Mouse (Mus musculus) liver, adult 2 months (tissue): ENCODE measurements at regions not wholly inside any gene's neighbourhood (a gene's known extent, or its start where the extent isn't known, plus 50 kb on each side); places are given as distances from the start of the nearest gene placed in this dataset.

ENCODE experiments used
- DNase-seq: peaks from one replicate; pipeline ENCODE4 v3.0.0-alpha.2; 2011; ENCODE audit warnings: low read depth, low spot score; ENCODE audit errors: extremely low read depth
- H3K27ac ChIP-seq: fragments of 200-500 bp; replicated peaks from 2 replicates; pipeline ENCODE4 v1.5.1; 2012; ENCODE audit warnings: low read depth, mild to moderate bottlenecking, control low read depth, inconsistent platforms, low read length; ENCODE audit not compliant: insufficient read depth
- H3K27me3 ChIP-seq: fragments of 200-500 bp; 2 replicates; pipeline ENCODE4 v1.6.1; 2012; ENCODE audit warnings: mild to moderate bottlenecking, moderate library complexity, low read length, inconsistent platforms; ENCODE audit not compliant: control insufficient read depth, insufficient read depth
- H3K36me3 ChIP-seq: fragments of 200-500 bp; 2 replicates; pipeline ENCODE4 v1.6.1; 2012; ENCODE audit warnings: low read length, inconsistent platforms; ENCODE audit not compliant: control insufficient read depth, insufficient read depth
- H3K4me1 ChIP-seq: fragments of 200-500 bp; 2 replicates; pipeline ENCODE4 v1.6.1; 2011; ENCODE audit warnings: low read length; ENCODE audit not compliant: control insufficient read depth, insufficient read depth
- H3K4me3 ChIP-seq: fragments of 200-500 bp; 2 replicates; pipeline ENCODE4 v1.5.1; 2011; ENCODE audit warnings: low read depth, mild to moderate bottlenecking, control low read depth, low read length, moderate library complexity; ENCODE audit not compliant: insufficient read depth
- H3K79me2 ChIP-seq: fragments of 200-500 bp; 2 replicates; pipeline ENCODE4 v1.6.1; 2012; ENCODE audit warnings: inconsistent platforms, mild to moderate bottlenecking, low read length, moderate library complexity; ENCODE audit not compliant: control insufficient read depth, insufficient read depth
- H3K9ac ChIP-seq: fragments of 200-500 bp; 2 replicates; pipeline ENCODE4 v1.6.1; 2012; ENCODE audit warnings: low read depth, mild to moderate bottlenecking, control low read depth, inconsistent platforms, low read length
- CTCF ChIP-seq: fragments of 200-500 bp; IDR thresholded peaks from 2 replicates; pipeline ENCODE4 v1.5.1; 2011; ENCODE audit warnings: low read depth, low read length, control low read depth
- POLR2A ChIP-seq: fragments of 200-500 bp; IDR thresholded peaks from 2 replicates; pipeline ENCODE4 v1.6.1; 2011; ENCODE audit warnings: low read length, control low read depth; ENCODE audit not compliant: insufficient read depth; ENCODE audit errors: extremely low read depth
- WGBS: fragments of 180-500 bp; shearing (Covaris S2); methylation state at CpG from one replicate; pipeline ENCODE4 v1.1.7; 2018; 5-methylcytosine and 5-hydroxymethylcytosine counted together

DNA sequence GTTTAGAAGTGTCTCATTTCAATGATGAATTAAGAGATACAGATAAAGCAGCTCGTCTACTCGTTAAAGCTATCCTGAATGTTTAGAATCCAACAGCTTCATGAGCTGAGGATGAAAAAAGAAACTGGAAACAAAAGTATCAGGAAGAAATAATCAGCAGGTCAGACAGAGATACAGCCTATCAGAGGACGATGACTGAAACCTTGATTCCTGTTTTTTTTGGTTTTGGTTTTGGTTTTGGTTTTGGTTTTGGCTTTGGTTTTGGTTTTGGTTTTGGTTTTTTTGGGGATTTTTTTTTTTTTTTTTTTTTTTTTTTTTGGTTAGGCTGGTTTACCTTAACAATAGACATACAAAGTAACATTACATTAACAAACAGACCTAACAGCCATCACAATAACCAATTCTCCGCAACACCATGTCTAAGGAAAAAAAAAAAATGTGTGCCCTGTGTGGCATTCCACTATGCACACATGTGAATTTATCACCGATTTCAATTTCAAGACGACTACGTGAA lies 66.9 kb upstream of the Pdha2 start:
- no peak for DNase-seq
- H3K9ac ChIP-seq = no peak overlapping the region
- no peak overlapping the region for H3K27ac ChIP-seq
- WGBS = 89% methylated on average over 7 of the region's 7 CpGs
- no peaks in the 10 kb centered on the region for H3K36me3 ChIP-seq
- H3K27me3 ChIP-seq = no peaks in the 10 kb centered on the region
- no peaks in the 10 kb centered on the region for H3K79me2 ChIP-seq
- no peaks in the 10 kb centered on the region for H3K4me1 ChIP-seq
- TF ChIP-seq POLR2A = no peak
- no peak for TF ChIP-seq CTCF
- no peak overlapping the region for H3K4me3 ChIP-seq

- Histone ChIP-seq H3K9ac (no peak overlapping the region), H3K27ac (no peak overlapping the region), H3K4me3 (no peak overlapping the region), H3K36me3 (no peaks in the 10 kb centered on the region), H3K4me1 (no peaks in the 10 kb centered on the region), H3K79me2 (no peaks in the 10 kb centered on the region), H3K27me3 (no peaks in the 10 kb centered on the region)
- 70% methylated on average over 2 of the region's 2 CpGs for WGBS
- no peak for DNase-seq
- TF ChIP-seq POLR2A = no peak
Observed at GRCm38 (mm10) chr3:141293802-141294201, 81.6 kb upstream of the Pdha2 start.

DNA sequence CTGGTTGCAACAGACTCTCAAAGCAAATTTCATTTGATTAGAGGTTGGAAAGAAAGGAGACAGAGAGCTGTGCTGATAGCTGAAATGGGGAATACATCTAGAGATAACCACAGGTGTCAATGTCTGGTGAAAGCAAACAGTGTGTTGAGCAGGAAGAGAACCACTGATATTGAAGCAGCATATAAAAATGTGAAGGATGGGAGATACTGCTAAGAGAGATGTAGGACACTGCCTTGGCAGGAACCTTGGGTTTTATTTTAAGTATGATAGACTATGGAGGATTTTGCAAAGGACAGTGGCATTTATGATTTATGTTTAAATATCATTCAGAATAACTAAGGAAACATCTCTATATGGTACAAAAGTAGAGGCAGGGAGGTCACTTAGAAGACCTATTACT lies 84.7 kb upstream of the Pdha2 start:
- H3K27ac ChIP-seq = no peak overlapping the region
- H3K27me3 ChIP-seq = no peaks in the 10 kb centered on the region
- no peak overlapping the region for H3K9ac ChIP-seq
- no peaks in the 10 kb centered on the region for H3K36me3 ChIP-seq
- no peaks in the 10 kb centered on the region for H3K4me1 ChIP-seq
- no peak for DNase-seq
- no peak overlapping the region for H3K4me3 ChIP-seq
- TF ChIP-seq CTCF = no peak
- no peak for TF ChIP-seq POLR2A
- H3K79me2 ChIP-seq = no peaks in the 10 kb centered on the region

DNA sequence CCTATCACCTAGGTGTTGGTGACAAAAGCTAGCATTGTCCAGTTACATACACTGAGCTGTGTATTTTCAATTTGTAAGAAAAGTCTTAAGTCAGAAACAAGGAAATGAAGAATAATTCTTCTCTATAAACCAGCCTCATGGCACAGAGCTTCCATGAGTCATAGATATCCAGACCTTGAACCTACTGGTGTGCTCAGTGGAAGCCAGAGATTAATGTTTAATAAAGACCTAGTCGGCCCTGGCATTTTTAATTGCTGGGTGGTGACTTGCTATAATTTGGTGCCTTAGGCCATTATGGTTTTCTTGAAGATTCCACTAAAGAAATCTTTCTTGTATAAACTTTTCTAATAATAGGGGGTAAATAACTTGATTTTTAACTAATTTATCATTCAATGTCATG lies 87.6 kb upstream of the Pdha2 start:
- peak; percentile 33 for DNase-seq
- Histone ChIP-seq H3K36me3 (no peaks in the 10 kb centered on the region), H3K4me1 (no peaks in the 10 kb centered on the region), H3K9ac (no peak overlapping the region), H3K27me3 (no peaks in the 10 kb centered on the region), H3K27ac (no peak overlapping the region), H3K4me3 (no peak overlapping the region), H3K79me2 (no peaks in the 10 kb centered on the region)
- TF ChIP-seq CTCF (no peak), POLR2A (no peak)
- WGBS = 38% methylated on average over 1 of the region's 1 CpGs

DNA sequence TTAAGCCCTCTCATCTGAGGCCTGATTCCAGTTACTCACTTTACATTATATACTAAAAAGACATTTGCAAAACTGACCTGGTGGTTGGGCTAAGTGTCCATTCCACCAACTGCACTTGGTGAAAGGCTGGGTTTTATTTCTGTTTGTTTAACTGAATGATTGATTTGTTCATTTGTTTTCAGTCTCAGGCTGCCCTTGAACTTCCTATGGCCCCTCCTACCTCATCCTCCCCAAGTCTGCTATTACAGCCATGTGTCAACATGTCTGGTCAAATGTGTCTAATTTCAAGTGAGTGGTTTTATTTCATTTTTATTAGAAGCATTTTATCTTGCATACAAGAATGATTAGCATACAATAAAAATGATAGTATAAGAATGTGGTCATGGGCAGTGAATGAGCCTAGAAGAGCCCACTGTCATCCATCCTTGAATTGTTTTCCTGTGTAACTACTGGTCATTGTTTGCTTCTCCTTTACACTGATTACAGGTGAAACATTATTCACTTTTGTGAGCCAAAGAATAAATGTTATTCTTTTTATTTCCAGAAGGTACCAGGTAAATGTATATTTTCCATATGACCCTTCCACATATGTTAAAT lies 121.5 kb upstream of the Pdha2 start:
- Histone ChIP-seq H3K27ac (no peak overlapping the region), H3K79me2 (no peaks in the 10 kb centered on the region), H3K9ac (no peak overlapping the region), H3K27me3 (no peaks in the 10 kb centered on the region), H3K4me3 (no peak overlapping the region), H3K36me3 (no peaks in the 10 kb centered on the region), H3K4me1 (no peaks in the 10 kb centered on the region)
- TF ChIP-seq POLR2A (no peak), CTCF (no peak)
- peak; percentile 69 for DNase-seq

DNA sequence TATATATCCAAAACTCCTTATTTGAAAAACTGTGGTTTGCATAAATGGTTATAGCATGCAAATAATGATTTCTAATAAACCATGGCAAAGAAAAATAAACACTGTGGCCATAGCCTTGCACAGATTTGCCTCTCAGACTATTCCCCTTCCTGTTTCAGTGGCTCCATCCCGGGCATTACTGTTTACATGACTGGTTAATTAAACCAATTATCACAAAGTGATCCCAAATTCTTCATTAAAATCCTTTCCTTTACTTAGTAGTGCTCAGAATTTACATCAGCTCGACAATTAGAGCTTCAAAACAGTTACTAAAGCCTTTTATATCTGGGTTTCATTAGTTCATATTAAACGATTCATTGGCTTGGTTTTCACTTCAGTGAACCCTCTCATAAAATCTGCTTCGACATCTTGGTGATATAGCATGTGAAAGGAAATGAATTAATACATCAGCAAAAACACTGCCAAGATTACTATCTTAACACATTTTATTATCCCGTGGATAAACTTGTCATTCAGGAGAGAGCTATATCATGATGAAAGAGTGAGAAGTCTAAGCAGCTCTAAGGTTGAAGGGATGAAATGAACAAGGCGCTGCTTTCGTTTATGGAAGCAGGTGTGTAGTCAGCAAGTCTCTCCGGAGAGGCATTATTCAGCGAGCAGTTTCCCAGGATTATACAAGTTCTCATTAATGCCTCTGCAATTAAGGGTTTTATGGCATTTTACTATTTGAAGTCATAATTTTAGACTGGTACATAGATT lies 126.2 kb upstream of the Pdha2 start:
- no peak for TF ChIP-seq POLR2A
- TF ChIP-seq CTCF = no peak
- WGBS = 73% methylated on average over 9 of the region's 9 CpGs
- no peaks in the 10 kb centered on the region for H3K27me3 ChIP-seq
- H3K4me1 ChIP-seq = no peaks in the 10 kb centered on the region
- H3K27ac ChIP-seq = no peak overlapping the region
- no peaks in the 10 kb centered on the region for H3K79me2 ChIP-seq
- DNase-seq = no peak
- H3K36me3 ChIP-seq = no peaks in the 10 kb centered on the region
- H3K9ac ChIP-seq = no peak overlapping the region
- no peak overlapping the region for H3K4me3 ChIP-seq
